Mouse (Mus musculus) heart, adult 18-20 months (tissue): ENCODE data around the gene Il3ra. TPM values are rescaled to one million over a fixed set of nuclear protein-coding genes. Genes with fewer than 3 reads are reported as not detected.

Experiments used
- DNase-seq, 2 experiments: peaks; one replicate each; pipeline ENCODE4 v3.0.0; 2021 to 2022; ENCODE audit warnings: mixed read lengths in 1 of 2
- total RNA-seq, 2 experiments: library from RNA; stranded (reverse); gene quantifications; 2 replicates each; pipeline ENCODE4 v1.2.3; 2021

The Il3ra gene
- total RNA-seq, 2 experiments from 2014 or later: 5.0 to 6.2 TPM

- DNase-seq: no peak
Measured at GRCm38 (mm10) chr14:14354511-14355359, 8.7 kb downstream of the Il3ra start.

- DNase-seq: no peak
Measured at GRCm38 (mm10) chr14:14355360-14355646, 9.2 kb downstream of the Il3ra start.

- no peak for DNase-seq
Measured at GRCm38 (mm10) chr14:14395535-14395934, 49.5 kb downstream of the Il3ra start.

- no peak for DNase-seq
Measured at GRCm38 (mm10) chr14:14400998-14401397, 54.9 kb downstream of the Il3ra start, which contains the start of gene Olfr721-ps1. Gene Olfr721-ps1, plus strand, starts transcription at chr14:14401298.

Other genes with a start within 250 kb of the Il3ra start
- 10 to 100 TPM; 85.5 to 89.7 TPM for gene Psmd6, start 225.3 kb upstream of the Il3ra start, total RNA-seq
- gene Olfr720, start 159.4 kb upstream of the Il3ra start, total RNA-seq: not detected
- gene Olfr31, start 23.4 kb upstream of the Il3ra start, total RNA-seq: not detected
- gene Olfr721-ps1, start 55.0 kb downstream of the Il3ra start, total RNA-seq: not detected